Mouse (Mus musculus): ENCODE data around the gene Polr2b. TPM values are rescaled to one million over a fixed set of nuclear protein-coding genes. Genes with fewer than 3 reads are reported as not detected.
A peak's percentile ranks its signal among the peaks of the same experiment; 100 is the strongest.

The Polr2b gene
- total and polyA plus RNA-seq, 3 experiments = 25.4 to 34.5 (median 34.1) TPM

DNA sequence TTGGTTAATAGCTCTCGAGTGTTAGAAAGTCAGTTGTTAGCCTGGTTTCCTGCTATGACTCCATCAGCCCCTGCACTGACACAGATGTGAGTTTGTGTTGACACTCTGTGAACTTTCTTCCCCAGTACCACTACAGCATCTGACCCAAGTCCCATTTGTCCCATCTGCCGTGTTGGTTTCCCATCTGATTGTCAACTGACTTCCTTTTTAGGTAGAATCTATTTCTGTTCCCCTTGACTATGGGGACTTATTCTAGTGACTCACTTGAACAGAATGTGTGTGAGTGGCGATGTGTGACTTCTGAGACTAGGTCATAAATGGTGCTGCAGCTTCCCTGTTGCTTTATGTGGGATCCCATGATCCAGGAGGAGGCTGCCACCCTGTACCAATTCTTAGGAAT lies 65.0 kb downstream of the Polr2b start:
- TF ChIP-seq CTCF (IDR thresholded peaks at IDR 0.05) = no peak
- TF ChIP-seq POLR2A (IDR thresholded peaks at IDR 0.05; ENCODE audit: insufficient read depth, low read depth, low read length) = no peak
- no peak for TF ChIP-seq EP300 (IDR thresholded peaks at IDR 0.05; ENCODE audit: insufficient read depth, low read depth, low read length)
- H3K4me3 ChIP-seq = no peak overlapping the region
- peaks cover 22% of the 10 kb centered on the region for H3K4me1 ChIP-seq (ENCODE audit: control insufficient read depth, insufficient read depth, low read length)
- DNase-seq = no peak
- peaks cover 8% of the 10 kb centered on the region for H3K36me3 ChIP-seq (ENCODE audit: control insufficient read depth, insufficient read depth, low read length)
- H3K27ac ChIP-seq = peak overlapping the region; percentile 21
- WGBS = 11% methylated on average over 3 of the region's 3 CpGs
- peaks cover 1% of the 10 kb centered on the region; the same call in 1 of the 2 replicates for H3K79me2 ChIP-seq (replicated peaks; ENCODE audit: control insufficient read depth, insufficient read depth, low read length)
- no peaks in the 10 kb centered on the region for H3K27me3 ChIP-seq (ENCODE audit: control insufficient read depth, insufficient read depth, low read length)
- H3K9ac ChIP-seq (ENCODE audit: low read depth, low read length) = no peak overlapping the region
- intact Hi-C loops (cut with DNase I) = no loop called here

- Histone ChIP-seq H3K4me1 (ENCODE audit: control insufficient read depth, insufficient read depth, low read length) (peaks cover 22% of the 10 kb centered on the region), H3K27me3 (ENCODE audit: control insufficient read depth, insufficient read depth, low read length) (no peaks in the 10 kb centered on the region), H3K9ac (ENCODE audit: low read depth, low read length) (no peak overlapping the region), H3K79me2 (replicated peaks; ENCODE audit: control insufficient read depth, insufficient read depth, low read length) (peaks cover 1% of the 10 kb centered on the region; the same call in 1 of the 2 replicates), H3K36me3 (ENCODE audit: control insufficient read depth, insufficient read depth, low read length) (peaks cover 8% of the 10 kb centered on the region), H3K4me3 (no peak overlapping the region), H3K27ac (peak overlapping the region; percentile 21)
- intact Hi-C loops (cut with DNase I) = no loop called here
- no peak for DNase-seq
- 56% methylated on average over 4 of the region's 4 CpGs for WGBS
- no peak for TF ChIP-seq CTCF (IDR thresholded peaks at IDR 0.05)
- no peak for TF ChIP-seq POLR2A (IDR thresholded peaks at IDR 0.05; ENCODE audit: insufficient read depth, low read depth, low read length)
- TF ChIP-seq EP300 (IDR thresholded peaks at IDR 0.05; ENCODE audit: insufficient read depth, low read depth, low read length) = no peak
These were observed 65.6 kb downstream of the Polr2b start for GRCm38 (mm10) chr5:77375546-77375945.

- Histone ChIP-seq H3K27ac (no peak overlapping the region), H3K4me1 (ENCODE audit: control insufficient read depth, insufficient read depth, low read length) (peaks cover 12% of the 10 kb centered on the region), H3K36me3 (ENCODE audit: control insufficient read depth, insufficient read depth, low read length) (no peaks in the 10 kb centered on the region), H3K79me2 (replicated peaks; ENCODE audit: control insufficient read depth, insufficient read depth, low read length) (peaks cover 1% of the 10 kb centered on the region; the same call in 1 of the 2 replicates), H3K4me3 (no peak overlapping the region), H3K27me3 (ENCODE audit: control insufficient read depth, insufficient read depth, low read length) (no peaks in the 10 kb centered on the region), H3K9ac (ENCODE audit: low read depth, low read length) (no peak overlapping the region)
- 86% methylated on average over 3 of the region's 3 CpGs for WGBS
- DNase-seq = no peak
- TF ChIP-seq EP300 (IDR thresholded peaks at IDR 0.05; ENCODE audit: insufficient read depth, low read depth, low read length) = no peak
- TF ChIP-seq POLR2A (IDR thresholded peaks at IDR 0.05; ENCODE audit: insufficient read depth, low read depth, low read length) = no peak
- TF ChIP-seq CTCF (IDR thresholded peaks at IDR 0.05) = no peak
- intact Hi-C loops (cut with DNase I) = no loop called here
These were observed 68.1 kb downstream of the Polr2b start for GRCm38 (mm10) chr5:77378027-77378426.

- H3K9ac ChIP-seq (ENCODE audit: low read depth, low read length) = no peak overlapping the region
- H3K27ac ChIP-seq = no peak overlapping the region
- peaks cover 12% of the 10 kb centered on the region for H3K4me1 ChIP-seq (ENCODE audit: control insufficient read depth, insufficient read depth, low read length)
- DNase-seq = no peak
- WGBS = 82% methylated on average over 14 of the region's 14 CpGs
- no peak overlapping the region for H3K4me3 ChIP-seq
- intact Hi-C loops (cut with DNase I) = no loop called here
- H3K36me3 ChIP-seq (ENCODE audit: control insufficient read depth, insufficient read depth, low read length) = no peaks in the 10 kb centered on the region
- TF ChIP-seq CTCF (IDR thresholded peaks at IDR 0.05) = no peak
- TF ChIP-seq EP300 (IDR thresholded peaks at IDR 0.05; ENCODE audit: insufficient read depth, low read depth, low read length) = no peak
- no peak for TF ChIP-seq POLR2A (IDR thresholded peaks at IDR 0.05; ENCODE audit: insufficient read depth, low read depth, low read length)
- no peaks in the 10 kb centered on the region for H3K27me3 ChIP-seq (ENCODE audit: control insufficient read depth, insufficient read depth, low read length)
- H3K79me2 ChIP-seq (replicated peaks; ENCODE audit: control insufficient read depth, insufficient read depth, low read length) = peaks cover 1% of the 10 kb centered on the region; the same call in 1 of the 2 replicates
These were observed 69.6 kb downstream of the Polr2b start for GRCm38 (mm10) chr5:77379434-77380135.

DNA sequence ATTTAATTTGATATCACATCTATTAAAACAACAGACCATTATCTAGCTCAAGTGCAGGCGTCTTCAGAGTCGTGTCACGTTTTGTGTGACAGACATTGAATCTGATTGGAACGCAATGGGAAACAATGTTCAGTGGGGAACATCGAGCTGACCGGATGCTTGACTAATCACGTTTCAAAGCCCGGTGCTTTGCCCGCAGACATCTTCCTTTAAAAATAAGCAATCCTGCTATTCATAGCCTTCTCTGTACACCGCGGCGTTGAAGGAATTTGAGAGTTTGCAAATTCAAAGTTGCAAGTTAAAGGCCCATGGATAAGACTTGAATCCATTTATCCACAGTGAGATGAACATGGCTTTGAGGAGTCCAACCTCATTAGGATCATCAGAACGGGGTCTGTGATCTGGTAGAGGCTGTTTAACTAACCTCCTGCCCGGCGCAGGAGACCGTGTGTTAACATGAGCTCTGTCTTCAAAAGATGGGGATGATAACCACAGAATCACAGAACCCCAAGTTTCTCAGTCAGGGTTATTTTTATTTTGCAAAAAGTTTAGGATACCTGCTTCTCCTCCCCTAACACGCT lies 70.5 kb downstream of the Polr2b start:
- H3K4me1 ChIP-seq (ENCODE audit: control insufficient read depth, insufficient read depth, low read length) = peaks cover 9% of the 10 kb centered on the region
- H3K27me3 ChIP-seq (ENCODE audit: control insufficient read depth, insufficient read depth, low read length) = no peaks in the 10 kb centered on the region
- no peak for DNase-seq
- no peak overlapping the region for H3K9ac ChIP-seq (ENCODE audit: low read depth, low read length)
- H3K36me3 ChIP-seq (ENCODE audit: control insufficient read depth, insufficient read depth, low read length) = no peaks in the 10 kb centered on the region
- peaks cover 1% of the 10 kb centered on the region; the same call in 1 of the 2 replicates for H3K79me2 ChIP-seq (replicated peaks; ENCODE audit: control insufficient read depth, insufficient read depth, low read length)
- TF ChIP-seq EP300 (IDR thresholded peaks at IDR 0.05; ENCODE audit: insufficient read depth, low read depth, low read length) (no peak), CTCF (IDR thresholded peaks at IDR 0.05) (no peak), POLR2A (IDR thresholded peaks at IDR 0.05; ENCODE audit: insufficient read depth, low read depth, low read length) (no peak)
- WGBS = 78% methylated on average over 17 of the region's 17 CpGs
- no peak overlapping the region for H3K27ac ChIP-seq
- no peak overlapping the region for H3K4me3 ChIP-seq
- intact Hi-C loops (cut with DNase I) = no loop called here

DNA sequence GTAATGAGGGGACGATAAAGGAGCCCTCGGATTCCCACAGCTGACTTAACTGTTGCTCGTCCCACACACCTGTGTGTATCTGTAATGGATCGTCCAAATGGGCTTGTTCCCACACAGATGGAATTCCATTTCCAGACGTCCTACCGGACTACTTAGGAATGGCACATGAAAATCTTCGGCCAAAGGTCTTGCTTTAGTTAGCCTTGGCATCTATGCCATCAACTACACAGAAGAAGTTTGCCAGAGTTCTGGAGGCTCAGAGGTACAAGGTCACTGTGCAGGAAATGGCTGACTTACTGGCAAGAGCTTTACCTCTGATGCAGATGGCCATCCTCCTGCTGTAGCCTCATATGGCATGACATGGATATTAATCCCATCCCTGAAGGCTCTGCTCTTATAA lies 71.3 kb downstream of the Polr2b start:
- peaks cover under 1% of the 10 kb centered on the region; the same call in 1 of the 2 replicates for H3K36me3 ChIP-seq (ENCODE audit: control insufficient read depth, insufficient read depth, low read length)
- no peak overlapping the region for H3K27ac ChIP-seq
- WGBS = 73% methylated on average over 7 of the region's 7 CpGs
- H3K9ac ChIP-seq (ENCODE audit: low read depth, low read length) = no peak overlapping the region
- H3K27me3 ChIP-seq (ENCODE audit: control insufficient read depth, insufficient read depth, low read length) = no peaks in the 10 kb centered on the region
- intact Hi-C loops (cut with DNase I) = no loop called here
- no peak for TF ChIP-seq POLR2A (IDR thresholded peaks at IDR 0.05; ENCODE audit: insufficient read depth, low read depth, low read length)
- TF ChIP-seq EP300 (IDR thresholded peaks at IDR 0.05; ENCODE audit: insufficient read depth, low read depth, low read length) = no peak
- TF ChIP-seq CTCF (IDR thresholded peaks at IDR 0.05) = no peak
- H3K4me3 ChIP-seq = no peak overlapping the region
- H3K4me1 ChIP-seq (ENCODE audit: control insufficient read depth, insufficient read depth, low read length) = peaks cover 9% of the 10 kb centered on the region
- DNase-seq = no peak
- peaks cover 1% of the 10 kb centered on the region; the same call in 1 of the 2 replicates for H3K79me2 ChIP-seq (replicated peaks; ENCODE audit: control insufficient read depth, insufficient read depth, low read length)

All from heart, adult 2 months (tissue).